Mouse (Mus musculus) cerebellum, adult 2 months (tissue): ENCODE results near the gene Stab1. TPM values are rescaled to one million over a fixed set of nuclear protein-coding genes. Genes with fewer than 3 reads are reported as not detected.

Experiments used
- DNase-seq, 2 experiments: peaks; one replicate each; pipeline ENCODE4 v3.0.0; 2021
- H3K27ac ChIP-seq: fragments of 200-500 bp; 2 replicates; pipeline ENCODE4 v1.5.1; 2012; ENCODE audit warnings: low read length, control low read depth, inconsistent platforms; ENCODE audit not compliant: insufficient read depth
- H3K27me3 ChIP-seq: fragments of 200-500 bp; 2 replicates; pipeline ENCODE4 v1.6.1; 2012; ENCODE audit warnings: inconsistent platforms, mild to moderate bottlenecking, low read length, moderate library complexity; ENCODE audit not compliant: control insufficient read depth, insufficient read depth
- H3K4me1 ChIP-seq: fragments of 200-500 bp; 2 replicates; pipeline ENCODE4 v1.6.1; 2011; ENCODE audit warnings: low read length; ENCODE audit not compliant: control insufficient read depth, insufficient read depth
- H3K4me3 ChIP-seq: fragments of 200-500 bp; replicated peaks from 2 replicates; pipeline ENCODE3; 2011; ENCODE audit warnings: mild to moderate bottlenecking, low read depth, low read length, control low read depth; ENCODE audit not compliant: insufficient read depth
- CTCF ChIP-seq: fragments of 200-500 bp; IDR thresholded peaks from 2 replicates; pipeline ENCODE4 v1.5.1; 2011; ENCODE audit warnings: low read depth, mild to moderate bottlenecking, control low read depth, low read length, moderate library complexity, borderline replicate concordance; ENCODE audit not compliant: insufficient read depth
- POLR2A ChIP-seq: fragments of 200-500 bp; IDR thresholded peaks from 2 replicates; pipeline ENCODE4 v1.6.1; 2011; ENCODE audit warnings: low read length, control low read depth, borderline replicate concordance; ENCODE audit not compliant: insufficient read depth
- WGBS: fragments of 180-500 bp; shearing (Covaris S2); methylation state at CpG from one replicate; pipeline ENCODE4 v1.1.7; 2018; 5-methylcytosine and 5-hydroxymethylcytosine counted together
- polyA plus RNA-seq: library from polyadenylated mRNA; depleted of rRNA; stranded (reverse); fragments of >200 nt; gene quantifications from 2 replicates; pipeline ENCODE4 v1.2.3, GENCODE M21; 2012

Stab1 gene
- polyA plus RNA-seq, 1 experiment = 8.6 TPM

- TF ChIP-seq CTCF = no peak
- no peak for TF ChIP-seq POLR2A
Measured at GRCm38 (mm10) chr14:31136411-31137280, 31.8 kb downstream of the Stab1 start.

GRCm38 (mm10) chr14:31135495-31136410 lies 32.7 kb downstream of the Stab1 start:
- peak in 1 of 2 experiments; percentile 3 for DNase-seq
- TF ChIP-seq CTCF (no peak), POLR2A (no peak)
- H3K27ac ChIP-seq = no peak overlapping the region
- H3K4me3 ChIP-seq = no peak overlapping the region
- WGBS = 96% methylated on average over 34 of the region's 34 CpGs
- no peaks in the 10 kb centered on the region for H3K27me3 ChIP-seq
- H3K4me1 ChIP-seq = peaks cover 4% of the 10 kb centered on the region; the same call in 1 of the 2 replicates

More at GRCm38 (mm10) chr14:31136411-31137280, 31.8 kb downstream of the Stab1 start:
- Histone ChIP-seq H3K27me3 (no peaks in the 10 kb centered on the region), H3K4me1 (peaks cover 4% of the 10 kb centered on the region; the same call in 1 of the 2 replicates), H3K27ac (no peak overlapping the region), H3K4me3 (no peak overlapping the region)
- 84% methylated on average over 26 of the region's 26 CpGs for WGBS
- DNase-seq = peak in 1 of 2 experiments; percentile 14

GRCm38 (mm10) chr14:31134015-31135000 lies 34.1 kb downstream of the Stab1 start:
- peak in 1 of 2 experiments; percentile 6 for DNase-seq
- H3K27me3 ChIP-seq = no peaks in the 10 kb centered on the region
- H3K4me3 ChIP-seq = no peak overlapping the region
- WGBS = 57% methylated on average over 25 of the region's 25 CpGs
- TF ChIP-seq CTCF (no peak), POLR2A (no peak)
- H3K27ac ChIP-seq = no peak overlapping the region
- peaks cover 4% of the 10 kb centered on the region; the same call in 1 of the 2 replicates for H3K4me1 ChIP-seq

GRCm38 (mm10) chr14:31133023-31133665 lies 35.3 kb downstream of the Stab1 start:
- H3K27me3 ChIP-seq = no peaks in the 10 kb centered on the region
- no peaks in the 10 kb centered on the region for H3K4me1 ChIP-seq
- whole genome bisulfite sequencing = 63% methylated on average over 11 of the region's 11 CpGs
- no peak overlapping the region for H3K4me3 ChIP-seq
- no peak overlapping the region for H3K27ac ChIP-seq
- DNase-seq = peak in 1 of 2 experiments; percentile 5
- TF ChIP-seq CTCF = no peak
- TF ChIP-seq POLR2A = no peak

- DNase-seq = peak in 1 of 2 experiments; percentile 3
- Histone ChIP-seq H3K4me3 (no peak overlapping the region), H3K27me3 (no peaks in the 10 kb centered on the region), H3K27ac (no peak overlapping the region), H3K4me1 (no peaks in the 10 kb centered on the region)
- no peak for TF ChIP-seq POLR2A
- no peak for TF ChIP-seq CTCF
- WGBS = 83% methylated on average over 7 of the region's 7 CpGs
Measured at GRCm38 (mm10) chr14:31132491-31132975, 35.9 kb downstream of the Stab1 start.

GRCm38 (mm10) chr14:31132031-31132430 lies 36.4 kb downstream of the Stab1 start:
- H3K27ac ChIP-seq = no peak overlapping the region
- H3K4me1 ChIP-seq = 0 out of 2 replicates have a peak, but pooled peaks cover 3% of the 10 kb centered on the region
- TF ChIP-seq CTCF (no peak), POLR2A (no peak)
- DNase-seq = peak in 1 of 2 experiments; percentile 14
- H3K27me3 ChIP-seq = no peaks in the 10 kb centered on the region
- H3K4me3 ChIP-seq = no peak overlapping the region
- WGBS = 29% methylated on average over 6 of the region's 6 CpGs
